Mouse (Mus musculus): ENCODE data around the gene Itpkb. TPM values are rescaled to one million over a fixed set of nuclear protein-coding genes. Genes with fewer than 3 reads are reported as not detected.
A peak's percentile ranks its signal among the peaks of the same experiment; 100 is the strongest.

Gene Itpkb
- polyA plus RNA-seq, 1 experiment from 2014 or later = 7.2 TPM

DNA sequence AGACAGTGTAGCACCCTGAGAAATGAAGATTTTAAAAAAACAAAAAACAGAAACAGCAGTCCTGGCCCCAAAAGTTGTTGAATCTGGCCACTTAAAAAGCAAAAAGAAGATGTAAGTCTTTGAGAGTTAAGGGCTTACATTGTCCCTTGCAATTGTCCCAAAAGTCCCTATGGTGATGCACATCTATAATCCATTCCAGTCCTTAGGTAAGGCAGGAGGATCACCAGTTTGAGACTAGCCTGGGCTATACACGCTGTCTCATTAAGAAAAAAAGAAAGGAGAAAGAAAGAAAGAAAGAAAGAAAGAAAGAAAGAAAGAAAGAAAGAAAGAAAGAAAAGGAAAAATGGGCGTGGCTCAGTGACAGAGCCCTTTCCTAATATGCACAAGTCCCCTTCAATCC lies 34.4 kb downstream of the Itpkb start:
- DNase-seq (ENCODE audit: low spot score) (no peak), ATAC-seq (ENCODE audit: insufficient number of reproducible peaks, low FRiP score, low TSS enrichment, low read depth) (no peak)
- 25% methylated on average over 2 of the region's 2 CpGs for WGBS
- no peaks in the 10 kb centered on the region for H3K9me3 ChIP-seq (ENCODE audit: control insufficient read depth, low read length)
- H3K27me3 ChIP-seq (ENCODE audit: control insufficient read depth, insufficient read depth, low read length) = no peaks in the 10 kb centered on the region
- H3K36me3 ChIP-seq (ENCODE audit: control insufficient read depth, insufficient read depth, low read length) = no peaks in the 10 kb centered on the region
- H3K4me1 ChIP-seq (ENCODE audit: control insufficient read depth, insufficient read depth, low read length) = peaks cover 8% of the 10 kb centered on the region; the same call in 1 of the 2 replicates
- no peak overlapping the region for H3K27ac ChIP-seq (replicated peaks; ENCODE audit: low read depth, low read length)
- peak overlapping the region; percentile 68 for H3K4me2 ChIP-seq (ENCODE audit: low read depth, severe bottlenecking)
- H3K9ac ChIP-seq (ENCODE audit: low read length) = no peak overlapping the region
- peak overlapping the region; percentile 38 for H3K4me3 ChIP-seq (ENCODE audit: low read depth, low read length)

GRCm38 (mm10) chr1:180365180-180365810 lies 35.0 kb downstream of the Itpkb start:
- Histone ChIP-seq H3K4me3 (ENCODE audit: low read depth, low read length) (peak overlapping the region; percentile 38), H3K9ac (ENCODE audit: low read length) (peak overlapping the region; percentile 67), H3K27me3 (ENCODE audit: control insufficient read depth, insufficient read depth, low read length) (no peaks in the 10 kb centered on the region), H3K4me2 (ENCODE audit: low read depth, severe bottlenecking) (peak overlapping the region; percentile 68), H3K36me3 (ENCODE audit: control insufficient read depth, insufficient read depth, low read length) (no peaks in the 10 kb centered on the region), H3K4me1 (ENCODE audit: control insufficient read depth, insufficient read depth, low read length) (peaks cover 8% of the 10 kb centered on the region; the same call in 1 of the 2 replicates), H3K9me3 (ENCODE audit: control insufficient read depth, low read length) (no peaks in the 10 kb centered on the region), H3K27ac (replicated peaks; ENCODE audit: low read depth, low read length) (no peak overlapping the region)
- ATAC-seq (ENCODE audit: insufficient number of reproducible peaks, low FRiP score, low TSS enrichment, low read depth) = peak; percentile 91
- WGBS = 3% methylated on average over 29 of the region's 29 CpGs
- DNase-seq (ENCODE audit: low spot score) = peak; percentile 96

DNA sequence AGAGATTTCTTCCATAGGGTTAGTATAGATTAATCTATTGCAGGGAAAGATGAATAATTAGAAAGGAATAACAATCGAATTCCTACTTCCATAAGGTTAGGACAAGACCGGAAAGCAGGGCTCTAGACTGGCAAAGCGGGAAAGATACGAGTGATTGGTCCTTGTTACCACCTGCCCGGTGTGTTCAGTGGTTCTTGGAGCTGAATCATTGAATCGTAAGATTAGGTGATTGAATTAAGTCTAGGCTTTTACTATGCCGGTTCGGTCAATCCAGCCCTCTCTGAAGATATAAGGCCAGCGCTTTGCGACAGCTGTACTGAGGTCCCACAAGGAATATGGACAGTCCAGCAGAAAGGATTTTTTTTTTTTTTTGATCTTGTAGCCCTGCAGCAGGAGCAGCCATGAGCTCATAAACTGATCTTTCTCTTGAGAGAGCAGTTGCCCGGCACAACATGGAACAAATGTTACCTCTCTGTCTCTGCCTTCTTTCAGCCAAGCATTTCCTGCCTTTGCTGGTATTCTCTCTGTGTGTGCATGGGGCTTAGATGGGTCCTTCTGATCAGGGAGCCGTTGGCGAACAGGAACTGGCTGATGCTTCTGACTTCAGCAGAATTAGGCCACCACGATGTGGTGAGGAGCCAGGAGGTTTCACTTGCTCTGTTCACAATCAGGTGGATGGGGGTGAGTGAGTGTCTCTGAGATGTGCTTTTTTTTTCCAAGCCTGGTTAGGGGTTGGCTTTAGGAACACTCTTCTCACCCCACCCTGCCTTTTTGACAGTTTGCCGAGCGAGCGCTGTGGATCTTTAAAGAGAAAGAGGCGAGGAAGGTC lies 35.9 kb downstream of the Itpkb start:
- 78% methylated on average over 18 of the region's 18 CpGs for WGBS
- ATAC-seq (ENCODE audit: insufficient number of reproducible peaks, low FRiP score, low TSS enrichment, low read depth) = no peak
- H3K4me3 ChIP-seq (ENCODE audit: low read depth, low read length) = no peak overlapping the region
- no peaks in the 10 kb centered on the region for H3K27me3 ChIP-seq (ENCODE audit: control insufficient read depth, insufficient read depth, low read length)
- H3K9ac ChIP-seq (ENCODE audit: low read length) = no peak overlapping the region
- H3K4me2 ChIP-seq (ENCODE audit: low read depth, severe bottlenecking) = no peak overlapping the region
- H3K4me1 ChIP-seq (ENCODE audit: control insufficient read depth, insufficient read depth, low read length) = peaks cover 8% of the 10 kb centered on the region; the same call in 1 of the 2 replicates
- no peak for DNase-seq (ENCODE audit: low spot score)
- H3K27ac ChIP-seq (replicated peaks; ENCODE audit: low read depth, low read length) = no peak overlapping the region
- H3K9me3 ChIP-seq (ENCODE audit: control insufficient read depth, low read length) = no peaks in the 10 kb centered on the region
- no peaks in the 10 kb centered on the region for H3K36me3 ChIP-seq (ENCODE audit: control insufficient read depth, insufficient read depth, low read length)

- H3K9ac ChIP-seq (ENCODE audit: low read length) = no peak overlapping the region
- 80% methylated on average over 3 of the region's 3 CpGs for WGBS
- no peaks in the 10 kb centered on the region for H3K27me3 ChIP-seq (ENCODE audit: control insufficient read depth, insufficient read depth, low read length)
- H3K27ac ChIP-seq (replicated peaks; ENCODE audit: low read depth, low read length) = no peak overlapping the region
- H3K4me3 ChIP-seq (ENCODE audit: low read depth, low read length) = no peak overlapping the region
- no peaks in the 10 kb centered on the region for H3K9me3 ChIP-seq (ENCODE audit: control insufficient read depth, low read length)
- H3K4me1 ChIP-seq (ENCODE audit: control insufficient read depth, insufficient read depth, low read length) = peaks cover 8% of the 10 kb centered on the region; the same call in 1 of the 2 replicates
- ATAC-seq (ENCODE audit: insufficient number of reproducible peaks, low FRiP score, low TSS enrichment, low read depth) (no peak), DNase-seq (ENCODE audit: low spot score) (no peak)
- no peak overlapping the region for H3K4me2 ChIP-seq (ENCODE audit: low read depth, severe bottlenecking)
- H3K36me3 ChIP-seq (ENCODE audit: control insufficient read depth, insufficient read depth, low read length) = no peaks in the 10 kb centered on the region
Measured at GRCm38 (mm10) chr1:180367045-180367619, 36.8 kb downstream of the Itpkb start.

DNA sequence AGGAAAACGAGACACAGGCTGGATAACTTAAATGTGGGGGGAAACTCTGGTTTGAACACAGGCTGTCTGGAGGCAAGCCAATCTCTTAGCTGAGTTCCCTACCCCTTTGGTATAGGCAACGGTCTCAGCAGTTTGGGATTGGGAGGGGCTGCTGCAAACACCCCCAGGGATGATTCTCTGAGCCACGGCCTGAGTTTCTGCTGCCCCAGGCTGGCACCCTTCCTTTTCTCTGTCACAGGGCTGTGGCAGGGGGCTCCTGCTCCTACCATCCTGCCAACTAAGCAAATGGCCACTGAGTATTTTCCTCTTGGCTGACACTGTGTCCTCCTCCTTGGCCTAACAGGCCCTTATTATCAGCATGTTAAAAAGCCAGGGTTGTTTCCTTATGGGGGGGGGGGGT lies 37.3 kb downstream of the Itpkb start:
- H3K27ac ChIP-seq (replicated peaks; ENCODE audit: low read depth, low read length) = no peak overlapping the region
- WGBS = 73% methylated on average over 3 of the region's 3 CpGs

DNA sequence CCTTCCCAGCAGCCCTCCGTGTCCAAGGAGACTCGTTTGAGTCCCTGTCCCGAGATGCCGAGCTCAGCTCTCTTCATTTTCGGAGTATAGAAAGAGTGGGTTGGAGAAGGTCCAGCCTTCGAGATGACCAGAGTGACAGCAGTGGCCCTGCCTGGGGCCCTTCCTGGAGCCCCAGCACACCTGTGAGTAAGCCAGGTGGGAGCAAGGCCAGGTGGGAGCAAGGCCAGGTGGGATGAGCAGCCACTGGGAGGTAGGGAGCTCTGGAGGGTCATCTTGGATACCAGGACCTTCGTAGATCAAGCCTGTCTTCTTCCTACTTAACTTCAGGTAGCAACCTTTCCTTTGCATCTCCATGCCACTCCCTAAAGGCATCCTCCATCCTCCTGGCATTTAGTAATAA lies 37.8 kb downstream of the Itpkb start:
- 90% methylated on average over 7 of the region's 7 CpGs for whole genome bisulfite sequencing
- H3K27me3 ChIP-seq (ENCODE audit: control insufficient read depth, insufficient read depth, low read length) = no peaks in the 10 kb centered on the region
- peaks cover 8% of the 10 kb centered on the region; the same call in 1 of the 2 replicates for H3K4me1 ChIP-seq (ENCODE audit: control insufficient read depth, insufficient read depth, low read length)
- no peaks in the 10 kb centered on the region for H3K36me3 ChIP-seq (ENCODE audit: control insufficient read depth, insufficient read depth, low read length)
- DNase-seq (ENCODE audit: low spot score) = no peak
- no peak overlapping the region for H3K4me2 ChIP-seq (ENCODE audit: low read depth, severe bottlenecking)
- H3K9ac ChIP-seq (ENCODE audit: low read length) = no peak overlapping the region
- no peaks in the 10 kb centered on the region for H3K9me3 ChIP-seq (ENCODE audit: control insufficient read depth, low read length)
- H3K4me3 ChIP-seq (ENCODE audit: low read depth, low read length) = no peak overlapping the region
- H3K27ac ChIP-seq (replicated peaks; ENCODE audit: low read depth, low read length) = no peak overlapping the region
- no peak for ATAC-seq (ENCODE audit: insufficient number of reproducible peaks, low FRiP score, low TSS enrichment, low read depth)

More for the DNA sequence above, 37.3 kb downstream of the Itpkb start:
- H3K4me3 ChIP-seq (ENCODE audit: low read depth, low read length) = no peak overlapping the region
- no peak for DNase-seq (ENCODE audit: low spot score)
- no peak overlapping the region for H3K9ac ChIP-seq (ENCODE audit: low read length)
- H3K9me3 ChIP-seq (ENCODE audit: control insufficient read depth, low read length) = no peaks in the 10 kb centered on the region
- H3K27me3 ChIP-seq (ENCODE audit: control insufficient read depth, insufficient read depth, low read length) = no peaks in the 10 kb centered on the region
- peaks cover 8% of the 10 kb centered on the region; the same call in 1 of the 2 replicates for H3K4me1 ChIP-seq (ENCODE audit: control insufficient read depth, insufficient read depth, low read length)
- no peak for ATAC-seq (ENCODE audit: insufficient number of reproducible peaks, low FRiP score, low TSS enrichment, low read depth)
- H3K4me2 ChIP-seq (ENCODE audit: low read depth, severe bottlenecking) = no peak overlapping the region
- H3K36me3 ChIP-seq (ENCODE audit: control insufficient read depth, insufficient read depth, low read length) = no peaks in the 10 kb centered on the region

DNA sequence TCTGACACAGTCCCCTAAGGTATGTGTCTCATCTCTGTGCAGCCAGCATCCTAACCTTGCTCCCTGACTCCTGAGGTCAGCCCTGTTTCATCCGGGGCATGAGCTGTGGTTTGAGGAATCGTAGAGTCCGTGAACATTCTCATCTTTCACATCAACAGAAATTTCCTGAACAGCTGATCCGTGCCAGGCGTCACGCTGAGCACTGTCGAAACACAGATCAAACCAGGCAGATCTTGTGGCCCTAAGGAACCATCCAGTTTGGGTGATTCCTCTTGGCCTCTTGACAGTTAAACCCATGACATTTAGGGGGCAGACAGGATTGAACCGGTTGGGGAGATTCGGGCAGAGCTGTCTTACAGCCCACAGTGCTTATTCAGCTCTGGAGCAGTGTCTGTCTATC lies 38.4 kb downstream of the Itpkb start:
- H3K27ac ChIP-seq (replicated peaks; ENCODE audit: low read depth, low read length) = no peak overlapping the region
- no peak for ATAC-seq (ENCODE audit: insufficient number of reproducible peaks, low FRiP score, low TSS enrichment, low read depth)
- DNase-seq (ENCODE audit: low spot score) = no peak
- no peak overlapping the region for H3K4me2 ChIP-seq (ENCODE audit: low read depth, severe bottlenecking)
- WGBS = 84% methylated on average over 9 of the region's 9 CpGs
- no peak overlapping the region for H3K9ac ChIP-seq (ENCODE audit: low read length)
- peaks cover 8% of the 10 kb centered on the region; the same call in 1 of the 2 replicates for H3K4me1 ChIP-seq (ENCODE audit: control insufficient read depth, insufficient read depth, low read length)
- H3K36me3 ChIP-seq (ENCODE audit: control insufficient read depth, insufficient read depth, low read length) = no peaks in the 10 kb centered on the region
- no peaks in the 10 kb centered on the region for H3K27me3 ChIP-seq (ENCODE audit: control insufficient read depth, insufficient read depth, low read length)
- no peak overlapping the region for H3K4me3 ChIP-seq (ENCODE audit: low read depth, low read length)
- H3K9me3 ChIP-seq (ENCODE audit: control insufficient read depth, low read length) = no peaks in the 10 kb centered on the region

- Histone ChIP-seq H3K9ac (ENCODE audit: low read length) (no peak overlapping the region), H3K4me2 (ENCODE audit: low read depth, severe bottlenecking) (no peak overlapping the region), H3K27me3 (ENCODE audit: control insufficient read depth, insufficient read depth, low read length) (no peaks in the 10 kb centered on the region), H3K36me3 (ENCODE audit: control insufficient read depth, insufficient read depth, low read length) (no peaks in the 10 kb centered on the region), H3K27ac (replicated peaks; ENCODE audit: low read depth, low read length) (no peak overlapping the region), H3K4me1 (ENCODE audit: control insufficient read depth, insufficient read depth, low read length) (peaks cover 2% of the 10 kb centered on the region; the same call in 1 of the 2 replicates), H3K4me3 (ENCODE audit: low read depth, low read length) (no peak overlapping the region), H3K9me3 (ENCODE audit: control insufficient read depth, low read length) (no peaks in the 10 kb centered on the region)
- 72% methylated on average over 10 of the region's 10 CpGs for WGBS
- no peak for DNase-seq (ENCODE audit: low spot score)
- ATAC-seq (ENCODE audit: insufficient number of reproducible peaks, low FRiP score, low TSS enrichment, low read depth) = no peak
Measured at GRCm38 (mm10) chr1:180370858-180371652, 40.8 kb downstream of the Itpkb start.
